Mouse (Mus musculus): ENCODE results near the gene Timp1.

Timp1 gene

DNA sequence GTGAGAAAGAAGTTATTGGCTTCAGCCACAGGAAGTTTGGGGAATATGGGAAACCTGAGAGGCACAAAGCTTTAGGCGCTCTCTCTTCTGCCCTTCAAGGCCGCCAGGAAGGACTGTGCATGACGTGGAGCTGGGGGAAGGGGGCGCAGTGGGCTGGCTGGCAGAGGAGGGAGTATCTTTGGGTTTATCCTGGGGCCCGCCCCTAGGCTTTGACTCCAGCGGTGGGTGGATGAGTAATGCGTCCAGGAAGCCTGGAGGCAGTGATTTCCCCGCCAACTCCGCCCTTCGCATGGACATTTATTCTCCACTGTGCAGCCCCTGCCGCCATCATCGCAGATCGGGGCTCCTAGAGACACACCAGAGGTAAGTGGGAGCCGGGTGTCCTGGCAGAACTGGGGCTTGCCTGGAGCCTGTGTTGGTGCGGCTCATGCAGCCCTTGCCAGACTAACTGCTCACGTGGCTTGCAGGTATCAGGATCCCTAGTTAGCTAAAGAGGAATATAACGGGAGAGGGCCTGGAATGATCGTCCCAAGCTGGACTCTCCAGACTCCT, at the start of gene Timp1:
TSS of gene Timp1 (plus strand) at position 205 of the 552 bp plus-strand sequence.
- DNase-seq (ENCODE audit: low spot score), result peak; percentile 34

DNA sequence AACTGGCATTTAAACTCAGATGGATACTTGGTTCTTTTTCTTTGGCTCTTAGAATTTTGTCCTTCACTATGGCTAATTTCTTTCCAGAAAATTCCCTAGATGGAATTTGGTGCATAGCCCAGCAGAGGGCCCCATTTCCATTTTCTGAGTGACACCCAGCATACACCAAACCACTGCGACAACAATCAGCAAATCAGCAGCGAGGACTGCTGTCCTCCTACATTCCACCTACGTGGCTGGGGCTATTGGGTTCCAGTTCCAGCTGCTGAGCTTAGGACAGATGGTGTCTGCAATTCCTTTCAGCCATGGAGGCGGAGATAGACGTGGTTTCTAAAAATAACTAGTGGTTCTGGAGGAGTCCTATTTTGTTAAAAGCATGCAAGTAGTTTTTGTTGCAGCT, 41.0 kb upstream of the Timp1 start:
- DNase-seq (ENCODE audit: low spot score), result peak; percentile 25

DNA sequence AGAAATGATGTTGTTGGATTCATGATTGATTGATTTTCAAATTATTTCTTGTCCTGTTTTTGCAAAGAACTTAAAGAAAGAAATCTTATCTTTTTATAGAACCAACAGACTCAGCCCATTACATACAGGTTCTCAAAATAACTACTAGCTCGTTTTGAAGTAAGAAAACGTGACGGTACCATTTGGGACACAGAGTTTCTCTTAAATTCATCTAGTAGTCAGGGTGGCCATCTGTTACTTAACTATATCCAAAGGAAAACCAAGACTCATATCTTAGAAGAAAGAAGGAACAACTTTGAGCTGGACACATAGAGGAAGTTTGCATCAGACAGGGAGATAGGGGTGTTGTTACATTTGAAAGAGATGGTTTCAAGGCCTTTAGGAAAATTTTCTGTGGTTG, 22.7 kb upstream of the Timp1 start:
- DNase-seq (ENCODE audit: low spot score), result no peak

DNA sequence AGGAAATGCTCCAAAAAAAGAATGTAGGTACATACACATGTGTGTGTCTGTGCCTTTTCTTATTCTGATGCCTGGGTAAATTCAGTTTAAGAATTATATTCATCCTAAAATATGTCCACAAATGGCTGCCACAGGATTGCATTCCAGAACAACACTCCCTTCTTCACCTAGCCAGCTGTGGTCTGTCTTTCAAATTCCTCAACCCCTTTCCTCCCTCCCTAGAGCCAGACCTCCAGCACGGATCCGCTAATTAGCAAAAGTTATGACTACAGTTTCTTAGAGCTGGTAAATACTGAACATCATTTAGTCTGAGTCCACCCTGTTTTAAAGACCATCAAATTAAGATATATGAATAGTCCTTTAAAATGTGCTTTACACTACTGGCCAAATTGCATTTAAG, 22.1 kb upstream of the Timp1 start:
- no peak for DNase-seq (ENCODE audit: low spot score)

DNA sequence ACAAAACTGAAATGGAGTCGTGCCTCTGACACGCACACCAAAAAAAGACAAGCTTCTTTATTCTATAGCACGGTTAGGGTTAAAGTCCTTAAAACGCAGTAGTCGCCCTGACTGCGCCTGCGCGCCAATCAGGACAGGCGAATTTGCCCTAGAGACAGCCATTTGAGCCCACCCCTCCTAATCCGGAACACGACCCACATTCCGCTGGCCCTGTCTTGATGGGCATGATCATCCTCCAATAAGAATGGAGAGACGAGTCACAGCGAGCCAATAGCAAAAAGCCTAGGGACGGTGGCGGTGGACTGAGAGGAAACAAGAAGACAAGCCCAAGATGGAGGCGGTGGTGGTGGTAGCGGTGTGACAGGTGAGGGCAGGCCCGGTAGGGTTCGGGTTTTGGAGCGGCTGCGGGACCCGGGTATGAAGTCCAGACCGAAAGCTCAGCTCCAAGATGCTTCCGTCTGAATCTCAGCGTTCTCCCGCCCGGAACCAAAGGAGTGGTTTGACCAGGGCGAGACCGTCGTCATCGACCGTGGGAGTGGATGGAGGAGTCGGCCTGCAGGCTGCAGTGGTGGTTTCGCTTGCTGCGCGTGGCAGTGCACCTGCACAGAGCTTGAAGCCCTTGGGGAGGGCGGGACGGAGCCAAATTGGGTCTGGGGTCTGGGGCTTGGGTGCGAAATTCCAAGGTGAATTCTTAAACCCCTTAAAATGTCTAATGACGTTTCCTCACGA, 21.5 kb upstream of the Timp1 start:
- peak; percentile 79 for DNase-seq (ENCODE audit: low spot score)

DNA sequence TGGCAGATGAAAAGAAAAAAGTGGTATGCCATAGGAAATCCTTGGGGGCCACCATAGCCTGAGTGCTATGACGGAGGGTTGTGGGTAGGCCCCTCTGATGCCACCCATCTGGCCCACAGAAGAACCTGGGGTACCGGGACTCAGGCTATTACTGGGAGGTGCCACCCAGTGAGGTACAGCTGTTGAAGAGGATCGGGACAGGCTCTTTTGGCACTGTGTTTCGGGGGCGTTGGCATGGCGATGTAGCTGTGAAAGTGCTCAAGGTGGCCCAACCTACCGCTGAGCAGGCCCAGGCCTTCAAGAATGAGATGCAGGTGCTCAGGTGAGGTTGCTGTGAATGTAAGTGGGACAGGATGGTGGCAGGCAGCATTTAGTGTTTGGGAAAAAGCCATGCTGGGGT, 16.2 kb upstream of the Timp1 start:
- DNase-seq (ENCODE audit: low spot score), result no peak

DNA sequence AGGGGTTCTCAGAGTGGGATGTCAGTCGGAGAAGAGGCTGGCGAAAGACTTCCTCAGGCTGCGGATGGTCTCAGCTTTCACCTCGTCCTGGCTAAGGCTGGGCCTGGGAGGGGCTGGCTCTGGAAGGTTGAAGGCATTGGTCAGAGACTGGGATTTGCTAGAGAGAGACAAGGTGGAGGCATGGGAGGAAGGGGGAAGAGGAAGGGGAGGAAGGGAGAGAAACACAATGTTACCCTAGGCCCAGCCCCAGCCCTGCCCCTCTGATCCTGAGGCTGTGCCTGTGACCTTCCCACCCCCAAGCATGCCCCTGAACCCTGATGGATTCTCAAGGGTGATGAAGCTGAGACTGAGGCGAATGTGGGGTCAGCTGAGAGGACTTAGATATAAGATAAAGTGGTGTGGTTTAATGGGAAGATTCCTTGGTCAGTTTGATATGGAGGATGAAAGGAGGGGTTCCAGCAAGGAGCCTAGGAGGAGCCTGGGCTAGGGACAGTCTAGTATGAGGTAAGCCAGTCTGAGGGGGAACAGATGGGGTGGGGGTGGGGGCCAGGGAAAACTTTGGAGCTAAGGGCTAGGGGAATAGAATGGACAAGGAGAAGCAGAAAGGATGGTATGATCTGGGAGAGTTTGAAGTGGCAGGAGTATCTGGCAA, 8.4 kb upstream of the Timp1 start:
- no peak for DNase-seq (ENCODE audit: low spot score)

DNA sequence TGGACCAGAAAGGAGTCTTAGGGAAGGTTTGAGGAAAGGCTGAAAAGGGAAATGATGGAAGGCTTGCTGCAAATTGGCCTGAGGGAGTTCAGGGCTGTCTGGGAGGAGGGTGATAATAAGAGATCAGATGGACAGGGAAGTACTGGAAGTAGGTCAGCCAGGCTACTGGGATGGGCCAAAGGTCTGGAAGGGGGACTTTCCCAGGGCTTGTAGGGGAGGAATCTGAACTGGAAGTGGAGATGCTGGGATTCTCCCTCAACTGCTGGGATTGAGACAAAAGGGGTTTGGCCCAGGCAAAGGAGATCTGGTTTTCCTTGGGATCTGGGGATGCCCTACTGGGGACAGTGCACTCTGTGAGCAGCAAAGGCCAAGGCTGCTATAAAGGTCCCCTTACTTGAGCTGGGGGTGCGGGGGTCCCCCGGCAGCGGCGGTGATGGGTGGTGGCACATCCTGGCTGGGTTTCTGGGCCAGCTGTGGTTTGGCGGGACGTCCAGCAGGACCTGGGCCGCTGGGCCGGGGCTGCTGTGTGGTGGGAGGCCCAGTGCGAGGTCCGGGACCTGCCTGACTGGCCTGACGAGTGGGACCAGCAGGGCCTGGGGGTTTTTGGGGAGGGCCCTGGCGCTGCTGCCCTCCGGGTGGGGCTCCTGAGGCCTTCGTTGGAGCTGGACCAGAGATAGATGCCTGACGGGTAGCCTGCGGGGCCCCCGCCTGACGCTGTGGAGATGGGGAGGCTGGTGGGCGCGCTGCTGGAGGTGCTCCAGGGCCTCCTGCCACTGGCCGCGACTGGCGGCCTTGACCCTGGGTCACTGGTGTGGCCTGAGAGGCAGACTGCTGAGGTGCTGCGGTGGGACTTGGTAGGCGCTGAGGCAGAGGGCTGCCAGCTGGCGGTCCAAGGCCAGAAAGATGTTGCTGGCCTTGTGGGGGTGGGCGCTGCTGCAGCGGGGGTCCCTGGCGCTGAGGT, 7.6 kb upstream of the Timp1 start:
- no peak for DNase-seq (ENCODE audit: low spot score)

DNA sequence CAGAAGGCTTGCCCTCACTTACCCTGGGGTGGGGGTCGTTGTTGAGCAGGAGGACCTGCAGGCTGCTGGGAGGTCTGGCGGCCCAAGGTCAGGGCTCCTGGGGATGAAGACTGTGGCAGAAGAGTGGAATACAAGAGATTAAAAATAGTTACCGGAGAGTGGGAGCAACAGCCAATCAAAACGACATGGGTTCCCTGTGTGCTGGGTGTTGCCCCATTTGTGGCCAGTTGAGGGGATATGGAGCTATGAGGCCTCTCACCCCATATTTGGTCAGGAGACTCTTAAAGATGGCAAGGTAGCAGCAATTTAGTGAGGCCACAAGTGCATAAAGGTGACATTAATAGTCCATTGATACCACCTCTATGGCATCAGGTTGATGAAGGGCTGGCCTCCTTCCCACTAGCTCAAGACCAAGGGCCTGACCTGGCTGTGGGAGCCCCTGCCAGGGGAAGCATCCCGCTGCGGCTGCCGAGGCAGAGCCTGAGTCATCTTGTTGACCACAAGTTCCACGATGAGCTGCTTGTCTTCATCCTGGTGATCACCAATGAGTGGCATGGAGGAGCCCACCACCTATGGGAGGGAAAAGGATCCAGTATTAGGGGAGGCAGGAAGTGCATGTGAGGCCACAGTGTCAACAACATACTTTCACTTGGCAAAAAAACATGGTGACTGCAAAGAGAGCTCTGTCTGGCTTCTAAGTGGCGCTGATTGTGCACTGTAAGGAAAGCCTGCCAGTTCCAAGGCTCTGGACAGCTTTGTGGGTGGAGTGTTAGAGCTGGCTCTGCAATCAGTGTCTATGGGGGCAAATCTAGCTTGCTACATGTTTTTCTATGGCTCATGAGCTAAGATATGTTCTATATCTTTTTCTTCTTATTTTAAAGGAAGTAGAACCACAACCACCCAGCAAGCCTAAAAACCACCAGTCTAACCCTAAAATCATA, 6.5 kb upstream of the Timp1 start:
- DNase-seq (ENCODE audit: low spot score), result no peak

DNA sequence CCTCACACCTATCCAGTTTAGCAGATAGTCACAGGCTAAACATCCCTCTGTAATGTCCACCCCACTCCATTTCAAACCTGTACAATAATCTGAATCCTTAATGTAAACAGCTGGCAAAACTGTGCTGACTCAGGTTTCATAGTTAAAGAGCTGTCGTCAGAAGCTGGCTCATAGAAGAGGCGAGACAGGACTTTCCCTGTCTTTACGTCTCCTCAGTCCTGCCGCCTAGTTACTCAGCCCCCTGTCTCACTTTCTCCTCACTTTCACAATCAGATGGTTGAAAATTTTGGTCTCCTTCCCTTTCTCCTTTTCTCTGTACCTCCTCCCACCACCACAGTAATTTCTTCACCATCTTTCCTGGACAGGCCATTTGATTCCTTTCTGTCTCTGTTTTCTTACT, 1.9 kb upstream of the Timp1 start:
- DNase-seq (ENCODE audit: low spot score), result no peak

DNA sequence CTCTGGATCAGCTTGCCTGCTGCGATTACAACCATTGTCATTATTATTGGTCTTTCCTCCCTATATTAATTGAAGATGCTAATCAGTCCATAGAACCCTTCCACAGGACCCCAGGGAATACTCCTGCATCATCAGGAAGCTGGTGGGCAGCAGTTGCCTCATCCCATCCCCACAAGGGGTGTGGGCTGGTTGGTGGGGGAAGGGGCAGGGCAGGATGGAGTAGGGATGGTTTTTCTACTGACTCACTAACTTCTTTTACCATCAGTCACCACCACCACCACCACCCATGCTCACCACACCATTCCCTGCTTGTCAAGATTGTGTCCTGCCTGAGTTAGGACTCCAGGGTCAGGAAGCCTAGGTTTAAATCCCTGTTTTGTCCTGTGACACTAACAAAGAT, 763 bp upstream of the Timp1 start:
- no peak for DNase-seq (ENCODE audit: low spot score)

DNA sequence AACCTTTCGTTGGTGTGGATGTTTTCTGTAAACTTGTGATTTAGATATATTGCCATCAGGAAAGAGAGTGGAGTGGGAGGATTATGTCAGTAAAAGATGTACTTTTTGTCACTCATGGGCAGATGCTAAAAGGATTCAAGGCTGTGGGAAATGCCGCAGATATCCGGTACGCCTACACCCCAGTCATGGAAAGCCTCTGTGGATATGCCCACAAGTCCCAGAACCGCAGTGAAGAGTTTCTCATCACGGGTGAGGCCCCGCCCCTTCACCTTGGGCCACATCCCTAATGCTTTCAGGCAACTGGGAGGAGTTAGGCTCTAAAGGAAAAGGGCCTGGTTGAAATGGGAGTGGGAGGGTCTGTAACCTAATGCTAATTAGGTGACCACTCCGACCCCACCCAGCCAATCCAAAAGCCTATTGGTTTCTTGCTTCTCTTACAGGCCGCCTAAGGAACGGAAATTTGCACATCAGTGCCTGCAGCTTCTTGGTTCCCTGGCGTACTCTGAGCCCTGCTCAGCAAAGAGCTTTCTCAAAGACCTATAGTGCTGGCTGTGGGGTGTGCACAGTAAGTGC, 3.0 kb downstream of the Timp1 start:
- no peak for DNase-seq (ENCODE audit: low spot score)

DNA sequence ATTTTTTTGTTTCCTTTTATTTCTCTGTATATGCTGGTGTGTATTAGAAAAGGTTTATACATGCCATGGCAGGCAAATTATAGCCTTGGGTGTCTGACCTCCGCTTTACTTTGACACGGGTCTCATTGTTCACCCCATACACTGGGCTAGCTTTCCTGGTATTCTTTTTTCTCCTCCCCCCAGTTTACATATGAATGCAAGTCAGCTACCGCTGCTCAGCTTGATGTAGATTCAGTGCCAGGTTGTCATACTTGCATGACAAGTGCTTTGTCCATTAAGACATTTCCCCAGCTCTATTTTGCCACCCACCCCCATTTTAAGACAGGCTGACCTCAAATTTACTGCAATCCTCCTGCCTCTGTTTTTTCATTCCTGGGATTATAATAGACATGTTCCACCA, 5.3 kb downstream of the Timp1 start:
- no peak for DNase-seq (ENCODE audit: low spot score)

DNA sequence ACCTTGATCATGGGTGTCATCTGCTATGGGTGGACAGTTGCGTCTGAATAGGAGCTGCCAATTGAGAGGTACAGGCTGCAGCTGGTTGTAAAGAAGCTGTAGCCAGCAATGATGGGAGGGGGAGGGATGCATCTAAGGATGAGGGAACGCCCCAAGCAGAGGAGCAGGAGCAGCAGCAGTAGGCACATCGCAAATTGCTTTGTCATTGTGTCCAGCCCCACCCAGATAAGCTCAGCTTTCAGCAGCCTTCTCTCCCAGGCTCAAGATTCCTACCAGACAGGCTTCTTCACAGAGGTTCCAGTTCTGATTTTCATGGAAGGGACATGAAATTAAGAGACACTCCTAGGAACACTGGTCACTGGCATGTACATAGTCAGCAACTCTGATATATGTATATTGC, 40.1 kb downstream of the Timp1 start:
- no peak for DNase-seq (ENCODE audit: low spot score)

DNA sequence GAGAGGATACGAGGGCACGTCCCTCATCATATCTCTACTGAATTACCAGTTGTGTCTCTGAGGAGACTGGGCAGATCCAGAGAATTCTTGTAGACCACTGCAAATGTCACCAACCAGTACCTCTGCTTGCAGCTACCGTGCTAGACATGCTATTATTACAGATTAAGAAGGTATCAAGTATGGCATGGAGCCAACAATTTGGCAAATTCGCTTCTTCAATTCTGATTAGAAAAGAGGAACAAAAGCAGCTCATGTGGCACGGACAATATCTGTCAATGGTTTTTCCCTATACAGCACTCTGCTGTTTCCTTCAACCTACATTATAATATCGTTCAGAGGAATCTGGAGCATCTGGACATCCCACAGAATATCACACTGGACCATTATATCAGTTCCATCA, 43.8 kb downstream of the Timp1 start:
- DNase-seq (ENCODE audit: low spot score), result no peak

DNA sequence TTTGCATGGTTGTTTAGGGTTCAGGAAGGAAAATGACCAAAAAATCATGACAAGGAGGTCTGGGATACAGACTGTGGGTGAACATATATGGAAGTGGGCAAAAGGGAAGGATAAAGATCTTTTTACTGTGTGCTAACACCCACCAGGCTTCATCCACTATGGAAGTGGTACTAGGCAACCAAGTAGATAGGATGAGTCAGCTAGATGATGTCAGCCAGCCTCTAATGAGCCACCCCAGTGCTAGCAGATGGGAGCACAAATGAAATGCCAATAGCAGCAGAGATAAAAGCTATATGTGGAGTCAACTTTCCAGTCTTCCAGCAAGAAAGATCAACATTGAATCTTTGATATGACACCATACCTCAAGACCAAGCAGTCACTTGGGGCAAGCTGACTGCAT, 45.1 kb downstream of the Timp1 start:
- DNase-seq (ENCODE audit: low spot score), result no peak

DNA sequence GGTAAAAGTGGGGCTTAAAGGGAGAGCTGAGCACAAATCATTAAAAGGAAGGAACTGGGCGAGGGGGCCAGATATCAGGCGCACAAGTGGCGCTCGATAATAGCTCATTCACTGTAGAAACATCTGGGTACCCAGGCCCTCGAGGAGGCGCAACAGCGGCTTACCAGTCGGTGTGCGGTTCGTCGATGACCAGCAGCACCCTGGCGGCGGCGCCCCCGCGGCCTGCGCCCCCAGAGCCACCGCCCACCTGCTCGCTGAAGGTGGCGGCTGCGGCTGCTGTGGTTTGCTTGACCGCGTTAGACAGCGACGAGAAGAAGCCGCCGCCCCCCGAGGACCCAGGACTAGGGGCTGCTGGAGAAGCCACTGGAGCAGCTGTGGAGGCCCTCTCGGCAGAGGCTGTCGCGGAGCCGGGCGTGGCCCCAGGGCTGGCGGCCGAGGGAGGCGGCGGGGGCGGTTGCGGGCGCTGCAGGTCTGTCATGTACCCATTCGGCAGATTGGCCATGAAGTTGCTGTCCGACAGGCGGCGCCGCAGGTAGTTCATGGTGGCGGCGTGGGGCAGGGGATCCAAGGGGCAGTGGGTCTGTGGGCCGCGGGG, 50.4 kb downstream of the Timp1 start:
- no peak for DNase-seq (ENCODE audit: low spot score)

DNA sequence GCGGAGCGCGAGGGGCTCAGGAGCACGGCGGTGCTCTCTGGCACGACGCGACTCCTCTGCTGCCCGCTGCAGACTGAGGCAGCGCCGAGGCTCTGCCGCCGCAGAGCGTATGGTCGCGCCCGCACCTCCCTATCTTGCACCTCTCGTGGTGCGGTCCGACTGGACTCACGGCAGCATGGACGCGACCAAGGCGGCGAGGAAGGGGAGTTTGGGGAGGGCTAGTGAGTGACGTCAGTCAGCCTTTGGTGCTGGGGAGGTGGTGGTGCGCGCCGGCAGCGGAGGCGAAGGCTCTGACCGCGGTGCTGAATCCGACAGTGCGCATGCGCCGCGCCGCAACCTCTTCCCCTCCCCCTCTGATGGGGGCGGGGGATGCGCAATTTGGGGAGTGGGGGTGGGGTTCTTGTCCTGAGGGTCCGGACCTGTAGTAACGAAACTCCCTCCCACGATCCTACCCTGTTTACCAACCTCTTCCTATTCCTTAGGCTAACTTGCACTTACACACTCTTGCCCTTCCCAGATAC, 50.9 kb downstream of the Timp1 start, which contains the start of gene Syn1:
TSS of gene Syn1 (minus strand) at position 161 of the 521 bp plus-strand sequence.
- peak; percentile 48 for DNase-seq (ENCODE audit: low spot score)

DNA sequence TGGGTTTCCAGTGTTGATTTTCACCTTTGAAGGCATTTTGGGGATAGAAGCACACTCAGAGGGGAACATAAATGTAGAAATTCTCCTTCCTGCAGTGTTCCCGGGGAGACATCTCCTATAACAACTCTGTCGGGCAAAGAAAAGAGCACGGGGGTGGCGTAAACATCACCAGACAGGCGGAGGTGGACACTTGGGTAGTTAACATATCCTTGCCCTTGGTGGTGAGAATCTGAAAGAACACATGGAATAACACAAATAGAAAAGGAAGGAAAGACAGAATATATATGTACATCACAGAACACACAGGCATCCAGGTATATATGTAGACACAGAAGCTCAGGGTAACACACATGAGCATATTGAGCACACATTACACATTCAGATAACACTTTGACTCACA, 51.4 kb downstream of the Timp1 start:
- no peak for DNase-seq (ENCODE audit: low spot score)

DNA sequence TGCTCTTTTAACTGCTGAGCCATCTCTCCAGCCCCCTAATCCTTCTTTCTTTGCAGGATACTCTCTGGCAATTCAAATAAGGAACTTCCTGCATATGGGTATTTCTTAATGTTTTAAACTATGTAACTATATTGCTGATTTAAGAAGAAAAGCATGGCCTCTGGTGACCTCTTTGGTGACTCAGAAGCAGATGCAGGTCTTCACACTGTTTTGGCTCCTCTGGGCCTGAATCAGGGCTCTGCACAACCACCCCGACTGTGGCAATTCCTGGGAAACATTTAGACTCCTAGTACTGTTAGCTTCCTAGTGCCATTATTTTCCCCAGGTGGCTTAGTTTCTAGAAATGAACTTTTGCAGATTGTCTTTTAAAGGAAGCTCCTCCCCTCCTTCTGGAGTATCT, 53.5 kb downstream of the Timp1 start:
- no peak for DNase-seq (ENCODE audit: low spot score)

Measured in ovary, postnatal 14 days (tissue).